Mouse (Mus musculus): ENCODE measurements around the gene Cdh18.

DNA sequence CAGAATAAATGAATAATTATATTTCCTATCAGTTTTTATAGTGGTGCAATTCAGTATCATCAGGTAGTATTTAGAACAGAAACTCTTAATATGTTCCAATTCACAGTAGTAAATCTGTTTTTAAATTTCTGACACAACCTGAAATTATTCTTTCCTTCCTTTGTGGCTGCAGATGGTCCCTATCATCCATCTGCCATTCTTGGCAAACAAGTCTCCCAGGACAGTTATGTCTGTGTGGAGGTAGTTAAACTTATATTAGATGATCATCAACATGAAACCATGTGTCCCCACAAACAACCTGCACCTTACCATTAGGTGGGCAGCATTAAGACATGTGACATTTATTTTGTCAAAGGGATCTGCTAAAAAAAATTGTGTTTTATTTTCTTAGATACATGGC, 847.8 kb downstream of the Cdh18 start:
- TF ChIP-seq CTCF (IDR thresholded peaks at IDR 0.05 in 2 of 3, conservative IDR thresholded peaks at IDR 0.05 in 1 of 3; ENCODE audit: control insufficient read depth in 1 of 3, insufficient read depth in 1 of 3, low read depth in 2 of 3, low read length in 3 of 3, poor library complexity in 1 of 3, severe bottlenecking in 1 of 3), result no peak
- TF ChIP-seq EP300 (IDR thresholded peaks at IDR 0.05; ENCODE audit: low read depth in 1 of 2, low read length in 2 of 2), result no peak
- TF ChIP-seq E2F4 (IDR thresholded peaks at IDR 0.05; ENCODE audit: borderline replicate concordance, low read depth, low read length), result no peak
- no peak for TF ChIP-seq KAT2A (conservative IDR thresholded peaks at IDR 0.05; ENCODE audit: low read depth, low read length)
- no peak for TF ChIP-seq CHD2 (IDR thresholded peaks at IDR 0.05; ENCODE audit: low read length)
- TF ChIP-seq POLR2AphosphoS5 (IDR thresholded peaks at IDR 0.05; ENCODE audit: borderline replicate concordance, low read depth, low read length), result no peak
